Mouse (Mus musculus) kidney, adult 8-10 months (tissue): Measurements from ENCODE around the gene Arhgef5.
A peak's percentile ranks its signal among the peaks of the same experiment; 100 is the strongest.
"Not testable (repeated sequence)": the region's sequence is repeated elsewhere in the genome, so short reads cannot be mapped to it uniquely, and the experiment has no call there.

Experiments
- DNase-seq, 2 experiments: peaks; one replicate each; pipeline ENCODE4 v3.0.0; 2022

The Arhgef5 gene

GRCm38 (mm10) chr6:43265363-43266041 lies at the start of gene Arhgef5:
Arhgef5 (plus strand) TSS chr6:43265582.
- DNase-seq: peak; percentile 91

- not testable (repeated sequence) for DNase-seq
These were observed 34.1 kb upstream of the Arhgef5 start, which contains the start of gene Olfr47 for GRCm38 (mm10) chr6:43231255-43231654. Olfr47 (plus strand) TSS chr6:43231529.

- DNase-seq: no peak
These were observed 23.3 kb upstream of the Arhgef5 start for GRCm38 (mm10) chr6:43242061-43242460.

GRCm38 (mm10) chr6:43247396-43247795 lies 18.0 kb upstream of the Arhgef5 start:
- no peak for DNase-seq

GRCm38 (mm10) chr6:43252994-43253393 lies 12.4 kb upstream of the Arhgef5 start:
- no peak for DNase-seq

GRCm38 (mm10) chr6:43254193-43254926 lies 11.0 kb upstream of the Arhgef5 start:
- peak; percentile 15 to 17 for DNase-seq

- no peak for DNase-seq
These were observed 4.6 kb upstream of the Arhgef5 start for GRCm38 (mm10) chr6:43260756-43261155.

GRCm38 (mm10) chr6:43266356-43266755 lies 974 bp downstream of the Arhgef5 start:
- DNase-seq: peak; percentile 65 to 68

- peak in 1 of 2 experiments; percentile 13 for DNase-seq
These were observed 7.2 kb downstream of the Arhgef5 start for GRCm38 (mm10) chr6:43272597-43272996.

GRCm38 (mm10) chr6:43274123-43274522 lies 8.7 kb downstream of the Arhgef5 start:
- DNase-seq: no peak

GRCm38 (mm10) chr6:43278247-43278646 lies 12.9 kb downstream of the Arhgef5 start:
- peak in 1 of 2 experiments; percentile 27 for DNase-seq

- no peak for DNase-seq
These were observed 15.1 kb downstream of the Arhgef5 start for GRCm38 (mm10) chr6:43280481-43280880.

GRCm38 (mm10) chr6:43292041-43292440 lies 26.7 kb downstream of the Arhgef5 start:
- DNase-seq: peak; percentile 53 to 67

GRCm38 (mm10) chr6:43292471-43293076 lies 27.2 kb downstream of the Arhgef5 start:
- peak; percentile 14 to 17 for DNase-seq

- DNase-seq: peak; percentile 11 to 13
These were observed 27.8 kb downstream of the Arhgef5 start for GRCm38 (mm10) chr6:43293175-43293574.

GRCm38 (mm10) chr6:43295908-43296307 lies 30.5 kb downstream of the Arhgef5 start:
- DNase-seq: no peak

- DNase-seq: peak in 1 of 2 experiments; percentile 15
These were observed 31.6 kb downstream of the Arhgef5 start for GRCm38 (mm10) chr6:43296798-43297507.

GRCm38 (mm10) chr6:43297508-43297850 lies 32.1 kb downstream of the Arhgef5 start:
- no peak for DNase-seq

GRCm38 (mm10) chr6:43309454-43309853 lies 44.1 kb downstream of the Arhgef5 start, which contains the start of gene Nobox:
Nobox (minus strand) TSS chr6:43309554.
- DNase-seq: no peak

GRCm38 (mm10) chr6:43310071-43310470 lies 44.7 kb downstream of the Arhgef5 start:
- no peak for DNase-seq

GRCm38 (mm10) chr6:43312546-43312945 lies 47.2 kb downstream of the Arhgef5 start:
- DNase-seq: no peak

GRCm38 (mm10) chr6:43312961-43313656 lies 47.7 kb downstream of the Arhgef5 start:
- DNase-seq: no peak
